Mouse (Mus musculus) subcutaneous adipose tissue, adult 2 months (tissue): Measurements from ENCODE around the gene Fbxo11. TPM values are rescaled to one million over a fixed set of nuclear protein-coding genes. Genes with fewer than 3 reads are reported as not detected.

Experiments
- polyA plus RNA-seq: library from polyadenylated mRNA; depleted of rRNA; stranded (reverse); fragments of >200 nt; gene quantifications from 2 replicates; pipeline ENCODE4 v1.2.3, GENCODE M21; 2012; ENCODE audit warnings: low replicate concordance; rRNA removed

The Fbxo11 gene
- 21.0 and 31.0 TPM in 2 replicates for polyA plus RNA-seq

GRCm38 (mm10) chr17:88065031-88065800 lies at the start of gene Fbxo11:
Fbxo11 (minus strand) TSS chr17:88065291.

DNA sequence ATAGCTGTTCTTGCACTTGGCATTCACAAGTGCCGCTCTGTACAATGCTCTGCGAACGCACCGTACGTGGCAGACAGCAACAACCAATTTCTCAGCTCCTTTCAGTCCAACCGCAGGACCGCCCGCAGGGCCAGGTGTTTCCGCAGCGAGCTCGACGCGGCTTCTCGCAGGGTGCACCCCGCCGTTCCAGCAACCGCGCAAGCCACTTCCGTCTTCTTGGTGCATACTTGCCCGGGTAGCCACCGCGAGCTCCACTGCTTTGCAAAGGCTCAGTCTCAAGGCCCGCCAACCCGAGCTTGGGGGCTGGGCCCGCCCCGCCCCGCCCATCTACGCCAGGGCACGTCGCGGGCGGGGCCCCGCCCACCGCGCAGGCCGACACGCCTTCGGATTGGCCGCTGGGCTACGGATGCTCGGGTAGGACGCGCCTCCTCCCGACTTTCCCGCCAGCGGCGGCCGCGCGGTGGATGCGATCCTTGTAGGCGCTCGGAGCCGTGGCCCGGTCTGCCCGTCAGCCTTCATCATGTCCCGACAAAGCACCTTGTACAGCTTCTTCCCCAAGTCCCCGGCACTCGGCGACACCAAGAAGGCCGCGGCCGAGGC lies 90.4 kb downstream of the Fbxo11 start, which contains the start of gene Msh6:
Gene Msh6, plus strand, starts transcription at position 434 of the 600 bp plus-strand sequence.

Other genes starting within 250 kb of the Fbxo11 start
- gene Rpl36-ps4, start 144.3 kb downstream of the Fbxo11 start, polyA plus RNA-seq, result not detected in 2 replicates
- 2.6 and 7.5 TPM in 2 replicates for gene Msh6, start 90.2 kb downstream of the Fbxo11 start, polyA plus RNA-seq